Mouse (Mus musculus) kidney, postnatal 10 days (tissue): ENCODE measurements around the gene Nfasc.

Experiments used
- DNase-seq: peaks from one replicate; pipeline ENCODE4 v3.0.0; 2021; ENCODE audit warnings: mixed read lengths

Gene Nfasc

GRCm38 (mm10) chr1:132580063-132580462 lies 161.5 kb downstream of the Nfasc start:
- DNase-seq = no peak

- no peak for DNase-seq
These were observed 164.8 kb downstream of the Nfasc start for GRCm38 (mm10) chr1:132576845-132577244.

DNA sequence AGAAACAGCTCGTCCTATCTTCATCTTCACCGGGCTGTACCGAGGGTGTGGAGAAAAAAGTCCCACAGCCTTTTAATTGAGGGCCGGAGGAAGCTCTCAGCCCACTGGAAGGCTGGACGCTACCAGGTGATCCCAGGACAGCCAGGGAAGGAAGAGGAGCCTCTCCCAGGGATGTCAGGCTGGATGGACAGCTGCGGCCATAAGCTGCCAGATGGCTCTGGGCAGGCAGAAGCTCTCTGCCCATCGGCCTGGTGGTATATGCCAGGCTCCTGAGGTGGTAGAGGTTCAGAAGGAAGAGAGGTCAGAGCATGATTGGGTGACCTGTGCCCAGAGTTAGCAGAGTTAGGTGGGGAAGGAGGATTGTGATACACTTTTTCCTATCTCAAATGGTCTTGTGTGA lies 168.7 kb downstream of the Nfasc start:
- DNase-seq = no peak

GRCm38 (mm10) chr1:132571613-132572012 lies 170.0 kb downstream of the Nfasc start:
- no peak for DNase-seq

DNA sequence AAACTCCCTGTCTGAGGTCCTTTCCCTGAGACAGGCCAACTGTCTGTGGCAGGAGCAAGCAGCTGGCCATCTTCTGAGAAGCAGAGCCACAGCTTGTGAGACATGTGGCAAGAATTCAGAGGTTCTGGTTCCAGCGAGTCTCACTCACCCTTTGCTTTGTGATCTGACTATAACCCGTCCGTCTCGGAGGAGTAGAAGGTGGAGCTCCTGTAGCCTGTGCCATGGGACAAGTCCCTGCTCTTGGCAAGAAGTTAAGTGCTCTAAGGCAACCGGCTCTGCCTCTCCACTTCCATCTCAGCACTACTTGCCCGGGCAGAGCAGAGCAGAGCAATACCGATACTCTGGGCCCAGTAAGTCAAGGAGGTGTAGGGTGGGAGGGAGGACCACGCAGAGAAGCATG lies 170.7 kb downstream of the Nfasc start:
- DNase-seq = no peak

- DNase-seq = no peak
These were observed 171.4 kb downstream of the Nfasc start for GRCm38 (mm10) chr1:132570068-132570780.

DNA sequence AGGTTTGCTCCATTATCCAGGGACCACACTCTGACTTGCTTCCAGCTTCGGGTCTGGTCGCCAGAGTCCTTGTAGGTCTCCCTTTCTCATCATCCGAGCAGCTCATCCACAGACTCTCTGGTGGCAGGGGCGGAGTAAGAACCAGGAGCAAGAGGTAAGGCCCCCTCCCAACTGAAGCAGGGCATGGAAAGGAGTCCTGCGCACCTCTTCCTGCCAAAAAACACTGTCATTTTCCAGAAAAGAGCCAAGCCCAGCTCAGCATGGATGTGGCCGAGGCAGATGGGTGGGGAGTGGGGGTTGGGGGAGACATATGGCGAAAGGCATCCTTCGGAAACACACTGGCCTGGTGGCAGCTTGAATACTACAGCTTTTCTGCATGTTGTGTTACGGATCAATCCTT lies 172.1 kb downstream of the Nfasc start:
- DNase-seq = no peak

- no peak for DNase-seq
These were observed 174.1 kb downstream of the Nfasc start for GRCm38 (mm10) chr1:132567336-132568125.

DNA sequence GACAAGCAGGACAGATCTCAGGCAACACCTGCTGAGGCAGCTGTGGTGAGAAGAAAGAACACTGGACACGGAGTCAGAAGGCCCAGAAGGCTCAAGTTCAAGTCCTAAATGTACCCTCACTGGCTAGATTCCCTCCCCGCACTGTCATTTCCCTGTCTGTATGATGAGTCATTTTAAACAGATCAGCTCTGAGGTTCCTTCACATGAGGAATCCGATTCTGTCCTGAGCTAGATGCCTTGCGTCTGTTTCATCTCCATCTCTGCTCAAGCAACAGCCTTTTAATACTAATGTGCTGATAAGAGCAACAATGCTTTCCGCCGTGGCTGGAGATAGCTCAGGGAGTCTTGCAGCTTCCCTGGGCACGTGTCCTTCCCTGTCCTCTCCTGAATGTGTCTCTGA lies 175.8 kb downstream of the Nfasc start:
- no peak for DNase-seq

GRCm38 (mm10) chr1:132564946-132565345 lies 176.7 kb downstream of the Nfasc start:
- no peak for DNase-seq

- no peak for DNase-seq
These were observed 179.2 kb downstream of the Nfasc start for GRCm38 (mm10) chr1:132562337-132562795.

DNA sequence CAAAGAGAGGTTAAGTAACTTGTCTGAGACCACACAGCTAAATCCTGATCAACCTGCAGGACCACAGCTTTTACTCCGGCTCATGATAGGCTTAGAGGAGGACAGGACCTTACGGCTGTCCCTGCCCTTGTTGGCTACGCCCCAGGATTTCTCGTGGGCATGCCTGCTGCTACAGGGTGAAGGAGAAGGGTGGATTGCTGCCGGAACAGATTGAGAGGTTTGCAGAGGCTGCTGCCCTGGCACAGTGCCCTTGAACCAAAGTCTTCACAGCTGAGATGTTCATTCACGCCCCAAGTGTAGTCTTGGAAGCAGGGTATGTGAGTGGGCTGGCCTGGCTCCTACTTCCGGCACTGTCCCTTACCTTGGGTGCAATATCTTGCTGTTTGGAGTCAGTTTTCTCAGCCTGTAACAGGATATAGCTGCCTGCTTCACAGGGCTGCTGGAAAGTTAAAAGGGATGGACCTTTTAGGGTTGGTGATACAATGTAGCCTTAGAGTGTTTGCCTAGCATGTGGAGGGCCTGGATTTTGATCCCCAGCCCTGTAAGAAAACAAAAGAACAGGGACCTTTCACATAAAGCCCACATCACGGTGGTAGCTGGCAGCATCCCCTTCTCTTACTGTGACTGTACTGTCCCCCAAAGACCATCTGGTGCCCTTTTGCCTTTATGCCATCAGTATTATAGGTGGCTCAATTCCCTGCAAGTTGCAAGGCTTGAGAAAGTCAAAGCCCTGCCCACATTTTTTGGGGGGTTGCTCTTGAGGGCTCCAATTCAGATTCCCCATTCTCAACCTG lies 180.5 kb downstream of the Nfasc start:
- DNase-seq = peak; percentile 38

DNA sequence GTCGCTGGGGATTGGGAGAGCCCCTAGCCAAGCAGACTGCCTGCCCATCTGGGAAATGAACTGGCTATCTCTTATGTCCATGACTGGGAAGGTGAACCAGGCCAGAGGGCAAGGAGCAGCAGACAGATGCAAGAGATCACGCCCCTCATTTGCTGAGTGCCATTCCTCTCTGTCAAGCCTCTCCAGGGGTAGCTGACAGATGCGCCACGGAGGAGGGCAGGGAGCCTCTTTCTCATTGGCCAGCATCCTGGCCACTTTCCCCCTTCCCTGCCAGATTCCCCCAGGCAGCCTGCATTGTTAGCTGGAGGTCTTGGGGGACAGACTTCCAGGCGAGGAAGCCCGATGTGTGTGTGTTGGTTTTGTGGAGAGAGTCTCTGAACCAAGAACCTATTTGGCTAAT lies 182.6 kb downstream of the Nfasc start:
- no peak for DNase-seq

DNA sequence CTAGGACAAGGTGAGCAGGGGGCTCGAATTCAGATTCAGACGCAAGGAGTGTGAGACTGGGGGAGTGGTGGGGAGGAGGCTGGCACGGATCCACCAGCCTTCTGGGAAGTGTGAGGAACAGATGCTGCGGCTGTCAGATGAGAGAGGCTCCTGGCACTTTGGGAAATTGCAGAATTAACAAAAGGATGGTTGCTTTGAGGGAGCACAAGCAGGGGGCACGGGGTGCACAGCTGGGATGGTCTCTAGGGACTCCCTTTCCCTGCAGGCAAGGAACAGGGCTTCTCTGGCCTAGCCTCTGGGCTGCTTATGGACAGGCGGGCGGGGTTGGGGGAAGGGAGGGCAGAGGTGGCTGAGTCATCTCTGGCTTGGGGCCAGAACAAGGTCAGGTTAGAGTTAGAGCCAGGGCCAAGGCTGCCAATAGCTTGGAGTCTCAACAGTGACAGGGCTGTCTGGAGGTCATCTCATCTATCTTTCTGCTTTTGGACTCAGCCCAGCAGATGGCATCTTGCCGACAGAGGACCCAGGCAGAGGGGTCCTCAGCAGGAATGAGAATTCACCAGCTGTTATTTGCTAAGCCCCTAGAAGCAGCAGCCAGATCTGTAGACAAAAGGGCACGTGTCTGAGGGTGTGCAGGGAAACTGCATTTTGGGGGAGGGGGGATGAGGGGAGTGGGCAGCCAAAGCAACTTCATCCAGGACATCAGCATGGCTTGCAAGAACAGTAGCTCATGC lies 183.5 kb downstream of the Nfasc start:
- peak; percentile 73 for DNase-seq

DNA sequence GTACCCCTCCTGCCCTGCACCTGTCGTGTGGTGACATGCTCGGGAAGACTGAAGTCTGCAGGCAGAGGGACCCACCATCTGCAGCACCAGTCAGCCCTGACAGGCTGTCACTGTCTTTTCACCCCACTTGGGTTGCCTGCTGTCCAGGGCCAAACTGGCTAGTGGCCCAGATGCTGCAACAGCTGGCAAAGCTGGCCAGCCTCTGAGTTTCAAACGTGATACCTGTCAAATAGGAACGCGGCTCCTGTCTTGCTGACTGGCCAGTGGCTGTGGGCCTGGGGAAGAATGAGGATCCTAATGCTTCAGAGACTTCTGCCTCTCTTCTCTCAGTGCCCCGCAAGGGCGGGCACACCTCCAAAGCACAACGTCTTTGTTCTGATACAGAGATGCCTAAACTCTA lies 197.8 kb downstream of the Nfasc start:
- DNase-seq = no peak

GRCm38 (mm10) chr1:132542762-132543306 lies 198.8 kb downstream of the Nfasc start, which contains the start of gene Cntn2:
Gene Cntn2 (minus strand): TSS chr1:132543256.
- no peak for DNase-seq

DNA sequence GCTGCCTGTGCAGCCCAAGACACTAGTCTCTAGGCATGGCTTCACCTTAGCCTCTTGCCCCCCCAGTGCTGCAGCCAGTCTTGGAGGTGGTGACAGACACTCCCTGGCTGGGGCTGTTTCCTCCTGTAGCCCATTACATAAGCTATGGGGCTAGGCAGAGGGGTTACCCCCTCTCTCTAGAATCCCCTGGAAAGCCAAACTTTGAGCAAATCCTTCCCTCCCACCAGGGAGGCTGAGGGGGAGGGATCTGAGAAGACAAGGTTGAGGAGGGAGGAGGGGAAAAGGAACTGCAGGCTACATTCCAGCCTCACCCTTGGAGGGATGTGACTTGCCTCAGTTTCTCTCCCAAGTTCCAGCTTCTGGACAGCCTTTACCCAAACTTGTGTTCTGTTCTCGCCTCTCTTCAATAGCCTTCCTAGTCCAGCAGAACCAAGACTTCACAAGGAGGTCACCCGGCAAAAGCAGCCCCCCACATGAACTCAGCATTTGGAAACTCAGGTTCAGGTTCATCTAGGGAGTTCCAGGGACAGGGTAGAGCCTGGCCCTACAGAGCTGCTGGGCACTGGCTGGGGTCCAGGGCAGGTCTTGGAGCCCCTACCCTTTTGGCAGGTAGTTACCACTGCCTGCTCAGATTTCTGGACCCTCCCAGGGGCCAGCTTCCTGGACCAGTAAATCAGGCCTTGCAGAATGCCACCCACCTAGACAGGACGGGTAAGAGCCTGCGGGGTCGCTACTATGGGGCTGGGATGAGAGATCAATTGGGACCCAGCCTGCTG lies 199.6 kb downstream of the Nfasc start:
- DNase-seq = no peak

DNA sequence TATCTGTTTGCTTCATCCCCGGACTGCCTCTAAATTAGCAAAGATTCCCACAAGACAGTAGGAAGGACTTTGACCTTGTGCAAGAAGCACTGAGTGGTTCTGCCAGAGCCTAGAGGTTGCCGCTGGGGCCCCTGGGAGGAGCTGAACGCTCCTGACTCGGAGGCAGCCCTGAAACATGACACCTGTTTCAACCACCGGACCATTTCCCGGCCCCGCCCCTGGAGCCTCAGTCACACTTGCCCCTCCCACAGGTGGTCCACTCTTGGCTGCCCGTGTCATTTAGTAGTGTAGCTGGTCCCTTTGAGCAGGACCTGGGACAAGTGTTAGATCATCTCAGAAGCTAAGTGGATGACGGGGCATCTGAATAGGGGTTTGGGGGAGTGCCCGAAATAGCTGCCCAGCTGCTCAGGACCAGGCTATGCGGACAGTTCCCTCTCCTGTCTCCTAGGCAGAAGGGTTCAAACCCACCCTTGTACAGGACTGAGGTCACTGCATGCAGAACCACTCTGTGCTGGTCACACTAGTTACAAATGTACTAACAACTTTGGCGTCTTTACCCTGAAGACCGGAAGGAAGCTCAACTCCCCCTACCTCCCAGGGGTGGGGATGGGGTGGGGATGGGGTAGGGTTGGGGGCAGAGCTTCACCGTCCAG lies 200.3 kb downstream of the Nfasc start:
- DNase-seq = peak; percentile 60

GRCm38 (mm10) chr1:132540701-132541100 lies 200.9 kb downstream of the Nfasc start:
- no peak for DNase-seq

- DNase-seq = no peak
These were observed 203.9 kb downstream of the Nfasc start for GRCm38 (mm10) chr1:132537736-132538135.

DNA sequence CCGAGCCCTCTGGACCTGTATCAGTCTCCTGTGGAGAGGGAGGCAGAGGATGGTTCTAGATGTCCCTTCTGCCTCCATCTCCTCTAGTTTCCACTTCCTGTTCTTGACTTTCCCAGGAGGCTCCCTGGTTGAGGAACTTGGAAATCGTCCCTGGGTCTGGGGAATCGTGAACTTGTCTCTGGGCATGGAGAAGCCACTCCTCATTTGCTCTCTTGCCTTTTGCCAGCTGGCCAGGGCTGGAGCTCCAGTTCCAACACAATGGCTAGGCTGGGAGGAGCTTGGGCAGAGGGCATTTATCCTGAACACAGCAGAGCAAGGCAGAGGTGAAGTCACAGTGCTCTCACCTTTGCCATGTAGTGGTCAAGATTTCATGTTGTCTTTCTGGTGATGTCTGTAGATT lies 205.2 kb downstream of the Nfasc start:
- no peak for DNase-seq
